Mouse (Mus musculus) forebrain, embryonic 14.5 days (tissue): ENCODE data around the gene Sept5. TPM values are rescaled to one million over a fixed set of nuclear protein-coding genes. Genes with fewer than 3 reads are reported as not detected.

Experiments
- ATAC-seq: fragments of 200-750 bp; cut with Nextera tagmentation; 2 replicates; pipeline ENCODE4 v1.8.0; 2017; ENCODE audit warnings: mild to moderate bottlenecking, moderate library complexity
- DNase-seq: peaks from one replicate; pipeline ENCODE4 v3.0.0-alpha.2; 2015; ENCODE audit warnings: low spot score
- H3K27ac ChIP-seq: fragments of 300-500 bp; sonication (generic); 2 replicates; pipeline ENCODE4 v1.5.1; 2014; ENCODE audit warnings: low read depth, mild to moderate bottlenecking, control low read depth, low read length, moderate library complexity
- H3K27me3 ChIP-seq: fragments of 300-500 bp; sonication (generic); replicated peaks from 2 replicates; pipeline ENCODE4 v1.6.1; 2014; ENCODE audit warnings: low read length, control low read depth, mixed read lengths; ENCODE audit not compliant: control insufficient read depth, insufficient read depth
- H3K36me3 ChIP-seq: fragments of 300-500 bp; sonication (generic); 2 replicates; pipeline ENCODE4 v1.6.1; 2014; ENCODE audit warnings: low read length, control low read depth; ENCODE audit not compliant: control insufficient read depth, insufficient read depth
- H3K4me1 ChIP-seq: fragments of 300-500 bp; sonication (generic); 2 replicates; pipeline ENCODE4 v1.6.1; 2014; ENCODE audit warnings: antibody characterized with exemption, low read length, control low read depth; ENCODE audit not compliant: control insufficient read depth, insufficient read depth
- H3K4me2 ChIP-seq: fragments of 300-500 bp; sonication (generic); 2 replicates; pipeline ENCODE4 v1.6.1; 2014; ENCODE audit warnings: mild to moderate bottlenecking, control low read depth, low read length
- H3K4me3 ChIP-seq: fragments of 300-500 bp; sonication (generic); 2 replicates; pipeline ENCODE4 v1.5.1; 2014; ENCODE audit warnings: low read depth, low read length, control low read depth
- H3K9ac ChIP-seq: fragments of 300-500 bp; sonication (generic); 2 replicates; pipeline ENCODE4 v1.6.1; 2014; ENCODE audit warnings: mild to moderate bottlenecking, low read length, control low read depth, moderate library complexity
- H3K9me3 ChIP-seq: fragments of 300-500 bp; sonication (generic); replicated peaks from 2 replicates; pipeline ENCODE4 v1.6.1; 2016; ENCODE audit warnings: low read length, control low read depth, mixed read lengths; ENCODE audit not compliant: control insufficient read depth
- WGBS: fragments of 180-500 bp; shearing (Covaris S2); extraction: QIAGEN DNeasy Blood & Tissue Kit; methylation state at CpG from one replicate; pipeline ENCODE4 v1.1.7; 2014; 5-methylcytosine and 5-hydroxymethylcytosine counted together
- polyA plus RNA-seq: library from polyadenylated mRNA; unstranded; fragments of >200 nt; fragmentation: Nextera tagmentation; extraction: Ambion mirVana; gene quantifications from 2 replicates; pipeline ENCODE4 v1.2.1, GENCODE M21; 2014

The Sept5 gene
- polyA plus RNA-seq, 1 experiment from 2014 or later, result 138 TPM

GRCm38 (mm10) chr16:18653290-18654160 is 23.8 kb upstream of the Sept5 start:
- Histone ChIP-seq H3K4me3 (no peak overlapping the region), H3K4me2 (no peak overlapping the region), H3K9ac (no peak overlapping the region), H3K36me3 (no peaks in the 10 kb centered on the region), H3K27me3 (no peaks in the 10 kb centered on the region), H3K4me1 (no peaks in the 10 kb centered on the region), H3K27ac (no peak overlapping the region), H3K9me3 (no peaks in the 10 kb centered on the region)
- DNase-seq (no peak), ATAC-seq (no peak)
- WGBS, result 83% methylated on average over 6 of the region's 6 CpGs

GRCm38 (mm10) chr16:18649126-18649525 is 19.4 kb upstream of the Sept5 start:
- DNase-seq (no peak), ATAC-seq (no peak)
- Histone ChIP-seq H3K27ac (no peak overlapping the region), H3K9me3 (no peaks in the 10 kb centered on the region), H3K9ac (no peak overlapping the region), H3K36me3 (no peaks in the 10 kb centered on the region), H3K4me1 (no peaks in the 10 kb centered on the region), H3K27me3 (no peaks in the 10 kb centered on the region), H3K4me3 (no peak overlapping the region), H3K4me2 (no peak overlapping the region)
- WGBS, result 67% methylated on average over 3 of the region's 3 CpGs

- Histone ChIP-seq H3K27me3 (no peaks in the 10 kb centered on the region), H3K36me3 (no peaks in the 10 kb centered on the region), H3K4me3 (no peak overlapping the region), H3K4me2 (no peak overlapping the region), H3K9ac (no peak overlapping the region), H3K9me3 (no peaks in the 10 kb centered on the region), H3K27ac (no peak overlapping the region), H3K4me1 (no peaks in the 10 kb centered on the region)
- WGBS, result 81% methylated on average over 6 of the region's 6 CpGs
- no peak for DNase-seq
- ATAC-seq, result no peak
These were observed 15.6 kb upstream of the Sept5 start for GRCm38 (mm10) chr16:18645329-18645728.

- no peaks in the 10 kb centered on the region for H3K9me3 ChIP-seq
- H3K4me2 ChIP-seq, result no peak overlapping the region
- ATAC-seq (no peak), DNase-seq (no peak)
- H3K27me3 ChIP-seq, result no peaks in the 10 kb centered on the region
- H3K27ac ChIP-seq, result no peak overlapping the region
- H3K4me1 ChIP-seq, result no peaks in the 10 kb centered on the region
- no peak overlapping the region for H3K4me3 ChIP-seq
- H3K9ac ChIP-seq, result no peak overlapping the region
- H3K36me3 ChIP-seq, result no peaks in the 10 kb centered on the region
- WGBS, result 80% methylated on average over 4 of the region's 4 CpGs
These were observed 14.7 kb upstream of the Sept5 start for GRCm38 (mm10) chr16:18644485-18644884.

- Histone ChIP-seq H3K27ac (no peak overlapping the region), H3K4me1 (no peaks in the 10 kb centered on the region), H3K4me2 (no peak overlapping the region), H3K27me3 (no peaks in the 10 kb centered on the region), H3K36me3 (no peaks in the 10 kb centered on the region), H3K4me3 (no peak overlapping the region), H3K9me3 (no peaks in the 10 kb centered on the region), H3K9ac (no peak overlapping the region)
- ATAC-seq (no peak), DNase-seq (no peak)
- 84% methylated on average over 11 of the region's 11 CpGs for WGBS
These were observed 13.7 kb upstream of the Sept5 start for GRCm38 (mm10) chr16:18643406-18643998.

- H3K27ac ChIP-seq, result no peak overlapping the region
- no peaks in the 10 kb centered on the region for H3K27me3 ChIP-seq
- no peak for ATAC-seq
- no peaks in the 10 kb centered on the region for H3K36me3 ChIP-seq
- WGBS, result 80% methylated on average over 4 of the region's 4 CpGs
- H3K4me3 ChIP-seq, result no peak overlapping the region
- H3K4me2 ChIP-seq, result no peak overlapping the region
- DNase-seq, result no peak
- H3K4me1 ChIP-seq, result no peaks in the 10 kb centered on the region
- no peaks in the 10 kb centered on the region for H3K9me3 ChIP-seq
- H3K9ac ChIP-seq, result no peak overlapping the region
These were observed 13.1 kb upstream of the Sept5 start for GRCm38 (mm10) chr16:18642897-18643296.

- no peak overlapping the region for H3K27ac ChIP-seq
- no peaks in the 10 kb centered on the region for H3K4me1 ChIP-seq
- H3K9me3 ChIP-seq, result no peaks in the 10 kb centered on the region
- ATAC-seq, result no peak
- no peak overlapping the region for H3K4me2 ChIP-seq
- whole genome bisulfite sequencing, result 56% methylated on average over 7 of the region's 7 CpGs
- H3K27me3 ChIP-seq, result no peaks in the 10 kb centered on the region
- no peak overlapping the region for H3K9ac ChIP-seq
- no peak overlapping the region for H3K4me3 ChIP-seq
- H3K36me3 ChIP-seq, result no peaks in the 10 kb centered on the region
- DNase-seq, result no peak
These were observed 12.5 kb upstream of the Sept5 start for GRCm38 (mm10) chr16:18642291-18642690.

- H3K36me3 ChIP-seq, result no peaks in the 10 kb centered on the region
- ATAC-seq (no peak), DNase-seq (no peak)
- H3K4me3 ChIP-seq, result no peak overlapping the region
- H3K27ac ChIP-seq, result no peak overlapping the region
- H3K9ac ChIP-seq, result no peak overlapping the region
- no peaks in the 10 kb centered on the region for H3K27me3 ChIP-seq
- no peak overlapping the region for H3K4me2 ChIP-seq
- 77% methylated on average over 1 of the region's 1 CpGs for WGBS
- H3K9me3 ChIP-seq, result no peaks in the 10 kb centered on the region
- no peaks in the 10 kb centered on the region for H3K4me1 ChIP-seq
These were observed 9.7 kb upstream of the Sept5 start for GRCm38 (mm10) chr16:18639382-18639929.

GRCm38 (mm10) chr16:18638396-18638795 is 8.6 kb upstream of the Sept5 start:
- Histone ChIP-seq H3K27ac (no peak overlapping the region), H3K27me3 (no peaks in the 10 kb centered on the region), H3K4me2 (no peak overlapping the region), H3K9me3 (no peaks in the 10 kb centered on the region), H3K4me1 (no peaks in the 10 kb centered on the region), H3K9ac (no peak overlapping the region), H3K4me3 (no peak overlapping the region), H3K36me3 (no peaks in the 10 kb centered on the region)
- WGBS, result 36% methylated on average over 2 of the region's 2 CpGs
- DNase-seq (no peak), ATAC-seq (no peak)
